Mouse (Mus musculus) olfactory bulb, adult 2 months (tissue): ENCODE measurements at regions not wholly inside any gene's neighbourhood (a gene's known extent, or its start where the extent isn't known, plus 50 kb on each side); places are given as distances from the start of the nearest gene placed in this dataset.

Source experiments
- CTCF ChIP-seq: fragments of 200-500 bp; IDR thresholded peaks from 2 replicates; pipeline ENCODE4 v1.5.1; 2012; ENCODE audit warnings: low read depth, mild to moderate bottlenecking, low read length, moderate library complexity; ENCODE audit not compliant: insufficient read depth
- POLR2A ChIP-seq: fragments of 200-500 bp; IDR thresholded peaks from 2 replicates; pipeline ENCODE4 v1.6.1; 2012; ENCODE audit warnings: mild to moderate bottlenecking, low read depth, low read length, moderate library complexity; ENCODE audit not compliant: insufficient read depth

GRCm38 (mm10) chr4:152784972-152785371 is 307.3 kb upstream of the Kcnab2 start:
- TF ChIP-seq CTCF (no peak), POLR2A (no peak)
